Mouse (Mus musculus) liver, postnatal 0 days (tissue): ENCODE measurements around the gene Hist1h2ak.
"Not testable (repeated sequence)": the region's sequence is repeated elsewhere in the genome, so short reads cannot be mapped to it uniquely, and the experiment has no call there.

Experiments
- CTCF ChIP-seq: sonication (generic); IDR thresholded peaks from 2 replicates; pipeline ENCODE4 v1.5.1; 2016; ENCODE audit warnings: antibody characterized with exemption, low read depth
- EP300 ChIP-seq: IDR thresholded peaks from 2 replicates; pipeline ENCODE4 v1.6.1; 2016; ENCODE audit warnings: antibody characterized with exemption, low read depth, mild to moderate bottlenecking

DNA sequence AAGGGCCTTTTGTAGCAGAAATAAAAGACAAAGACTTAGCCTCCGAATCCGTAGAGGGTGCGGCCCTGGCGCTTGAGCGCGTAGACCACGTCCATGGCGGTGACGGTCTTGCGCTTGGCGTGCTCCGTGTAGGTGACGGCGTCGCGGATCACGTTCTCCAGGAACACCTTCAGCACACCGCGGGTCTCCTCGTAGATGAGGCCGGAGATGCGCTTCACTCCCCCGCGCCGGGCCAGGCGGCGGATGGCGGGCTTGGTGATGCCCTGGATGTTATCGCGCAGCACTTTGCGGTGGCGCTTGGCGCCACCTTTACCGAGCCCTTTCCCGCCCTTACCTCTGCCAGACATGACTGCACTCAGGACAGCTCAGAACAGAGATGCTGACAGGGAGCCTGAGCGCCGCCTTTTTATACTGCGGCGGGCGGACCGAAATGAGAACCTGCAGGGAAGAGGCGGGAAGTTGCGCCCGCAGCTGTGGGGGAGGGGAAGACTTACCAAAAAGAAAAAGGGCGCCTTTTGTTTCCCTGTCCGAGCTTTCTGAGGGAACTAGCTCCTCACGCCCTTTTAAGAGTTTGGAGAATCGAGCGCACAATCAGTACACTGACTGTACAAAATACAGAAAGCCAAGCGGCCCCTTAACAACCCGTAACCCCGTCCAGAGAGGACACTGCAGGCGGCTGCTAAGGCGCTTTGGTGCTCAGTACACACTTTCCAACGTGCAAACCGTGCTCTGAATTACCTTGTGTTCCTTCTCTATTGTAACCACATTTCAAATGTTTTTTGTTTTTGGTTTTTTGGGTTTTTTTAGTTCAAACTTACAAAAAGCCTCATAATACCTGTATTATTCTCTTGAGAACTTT, 3.2 kb downstream of the Hist1h2ak start, which contains the start of gene Hist1h4k:
- TF ChIP-seq EP300, result peak; percentile 90
- not testable (repeated sequence) for TF ChIP-seq CTCF
